Mouse (Mus musculus) hindbrain, embryonic 10.5 days (tissue): ENCODE measurements around the gene Rcor2. TPM values are rescaled to one million over a fixed set of nuclear protein-coding genes. Genes with fewer than 3 reads are reported as not detected.

Experiments
- DNase-seq: peaks from one replicate; pipeline ENCODE4 v3.0.0-alpha.2; 2017; ENCODE audit warnings: low spot score
- H3K27ac ChIP-seq: fragments of 300-500 bp; sonication (generic); 2 replicates; pipeline ENCODE4 v1.5.1; 2016; ENCODE audit warnings: mild to moderate bottlenecking, moderate library complexity
- H3K27me3 ChIP-seq: fragments of 300-500 bp; sonication (generic); 2 replicates; pipeline ENCODE4 v1.6.1; 2016; ENCODE audit warnings: mild to moderate bottlenecking; ENCODE audit not compliant: poor library complexity, insufficient read depth, severe bottlenecking
- H3K36me3 ChIP-seq: fragments of 300-500 bp; sonication (generic); 2 replicates; pipeline ENCODE4 v1.6.1; 2016; ENCODE audit warnings: mild to moderate bottlenecking, moderate library complexity
- H3K4me1 ChIP-seq: fragments of 300-500 bp; sonication (generic); replicated peaks from 2 replicates; pipeline ENCODE4 v1.6.1; 2016; ENCODE audit warnings: mild to moderate bottlenecking
- H3K4me3 ChIP-seq: fragments of 300-500 bp; sonication (generic); 2 replicates; pipeline ENCODE4 v1.5.1; 2016; ENCODE audit warnings: mild to moderate bottlenecking, moderate library complexity
- H3K9me3 ChIP-seq: fragments of 300-500 bp; sonication (generic); 2 replicates; pipeline ENCODE4 v1.6.1; 2016; ENCODE audit warnings: mild to moderate bottlenecking, moderate library complexity
- WGBS: fragments of 180-500 bp; shearing (Covaris S2); methylation state at CpG from one replicate; pipeline ENCODE4 v1.1.7; 2016; 5-methylcytosine and 5-hydroxymethylcytosine counted together
- polyA plus RNA-seq: library from polyadenylated mRNA; unstranded; fragments of >200 nt; fragmentation: Nextera tagmentation; extraction: Ambion mirVana; gene quantifications from 2 replicates; pipeline ENCODE4 v1.2.1, GENCODE M21; 2016

The Rcor2 gene
- polyA plus RNA-seq, 1 experiment from 2014 or later = 79.1 TPM

- peaks cover 17% of the 10 kb centered on the region; the same call in 1 of the 2 replicates for H3K27me3 ChIP-seq
- 5% methylated on average over 13 of the region's 13 CpGs for WGBS
- H3K27ac ChIP-seq = peak overlapping the region; percentile 95
- peak overlapping the region; percentile 86 for H3K4me3 ChIP-seq
- no peaks in the 10 kb centered on the region for H3K9me3 ChIP-seq
- no peak for DNase-seq
- H3K36me3 ChIP-seq = peaks cover 32% of the 10 kb centered on the region
- H3K4me1 ChIP-seq = peaks cover 28% of the 10 kb centered on the region
Measured at GRCm38 (mm10) chr19:7240291-7240690, 26.8 kb upstream of the Rcor2 start.

GRCm38 (mm10) chr19:7240782-7241690, 26.1 kb upstream of the Rcor2 start, which contains the start of gene Naa40:
Gene Naa40 (minus strand): TSS chr19:7241183.
- Histone ChIP-seq H3K4me1 (peaks cover 28% of the 10 kb centered on the region), H3K27ac (peak within 1 kb of the TSS; percentile 95), H3K27me3 (peaks cover 17% of the 10 kb centered on the region; the same call in 1 of the 2 replicates), H3K9me3 (no peaks in the 10 kb centered on the region), H3K36me3 (peaks cover 29% of the 10 kb centered on the region), H3K4me3 (peak within 1 kb of the TSS; percentile 86)
- peak; percentile 93 for DNase-seq
- under 1% methylated on average over 80 of the region's 80 CpGs for WGBS

- no peak for DNase-seq
- 89% methylated on average over 3 of the region's 3 CpGs for WGBS
- peaks cover 17% of the 10 kb centered on the region; the same call in 1 of the 2 replicates for H3K27me3 ChIP-seq
Measured at GRCm38 (mm10) chr19:7246021-7246420, 21.1 kb upstream of the Rcor2 start.

GRCm38 (mm10) chr19:7257881-7258280, 9.2 kb upstream of the Rcor2 start:
- no peaks in the 10 kb centered on the region for H3K36me3 ChIP-seq
- H3K27ac ChIP-seq = no peak overlapping the region
- peaks cover 5% of the 10 kb centered on the region; the same call in 1 of the 2 replicates for H3K9me3 ChIP-seq
- no peaks in the 10 kb centered on the region; the same call in 1 of the 2 replicates for H3K4me1 ChIP-seq
- no peak overlapping the region for H3K4me3 ChIP-seq
- no peaks in the 10 kb centered on the region for H3K27me3 ChIP-seq
- no peak for DNase-seq
- WGBS = 93% methylated on average over 5 of the region's 5 CpGs

More at GRCm38 (mm10) chr19:7246021-7246420, 21.1 kb upstream of the Rcor2 start:
- Histone ChIP-seq H3K9me3 (no peaks in the 10 kb centered on the region), H3K27ac (no peak overlapping the region), H3K4me3 (no peak overlapping the region), H3K36me3 (no peaks in the 10 kb centered on the region), H3K4me1 (peaks cover 9% of the 10 kb centered on the region)

GRCm38 (mm10) chr19:7261476-7261875, 5.6 kb upstream of the Rcor2 start:
- WGBS = 86% methylated on average over 1 of the region's 1 CpGs
- H3K36me3 ChIP-seq = no peaks in the 10 kb centered on the region

GRCm38 (mm10) chr19:7261964-7262363, 5.2 kb upstream of the Rcor2 start:
- no peak overlapping the region for H3K4me3 ChIP-seq
- DNase-seq = no peak
- no peaks in the 10 kb centered on the region for H3K27me3 ChIP-seq
- H3K9me3 ChIP-seq = peaks cover 5% of the 10 kb centered on the region; the same call in 1 of the 2 replicates
- no peak overlapping the region for H3K27ac ChIP-seq
- no peaks in the 10 kb centered on the region for H3K36me3 ChIP-seq
- H3K4me1 ChIP-seq = peaks cover 35% of the 10 kb centered on the region
- WGBS = 92% methylated on average over 3 of the region's 3 CpGs

More at GRCm38 (mm10) chr19:7261476-7261875, 5.6 kb upstream of the Rcor2 start:
- H3K9me3 ChIP-seq = peaks cover 5% of the 10 kb centered on the region; the same call in 1 of the 2 replicates
- peaks cover 30% of the 10 kb centered on the region for H3K4me1 ChIP-seq
- no peak for DNase-seq
- no peaks in the 10 kb centered on the region for H3K27me3 ChIP-seq
- H3K4me3 ChIP-seq = no peak overlapping the region
- H3K27ac ChIP-seq = no peak overlapping the region

- Histone ChIP-seq H3K4me1 (peaks cover 41% of the 10 kb centered on the region), H3K27ac (no peak overlapping the region; the same call in 1 of the 2 replicates), H3K9me3 (peaks cover 5% of the 10 kb centered on the region; the same call in 1 of the 2 replicates), H3K27me3 (no peaks in the 10 kb centered on the region), H3K36me3 (no peaks in the 10 kb centered on the region), H3K4me3 (no peak overlapping the region)
- DNase-seq = no peak
- WGBS = 94% methylated on average over 1 of the region's 1 CpGs
Measured at GRCm38 (mm10) chr19:7262592-7262991, 4.5 kb upstream of the Rcor2 start.

- H3K4me1 ChIP-seq = peaks cover 53% of the 10 kb centered on the region
Measured at GRCm38 (mm10) chr19:7264088-7264765, 2.9 kb upstream of the Rcor2 start.

GRCm38 (mm10) chr19:7264766-7265331, 2.3 kb upstream of the Rcor2 start:
- DNase-seq = peak; percentile 66
- WGBS = 6% methylated on average over 6 of the region's 6 CpGs
- Histone ChIP-seq H3K4me1 (peaks cover 59% of the 10 kb centered on the region), H3K27ac (peak overlapping the region; percentile 99), H3K27me3 (no peaks in the 10 kb centered on the region), H3K36me3 (peaks cover 7% of the 10 kb centered on the region), H3K4me3 (peak overlapping the region; percentile 74), H3K9me3 (peaks cover 5% of the 10 kb centered on the region; the same call in 1 of the 2 replicates)

More at GRCm38 (mm10) chr19:7264088-7264765, 2.9 kb upstream of the Rcor2 start:
- WGBS = 21% methylated on average over 9 of the region's 9 CpGs
- peak; percentile 79 for DNase-seq
- Histone ChIP-seq H3K27ac (peak overlapping the region; percentile 99), H3K27me3 (no peaks in the 10 kb centered on the region), H3K36me3 (0 out of 2 replicates have a peak, but pooled peaks cover 3% of the 10 kb centered on the region), H3K9me3 (peaks cover 5% of the 10 kb centered on the region; the same call in 1 of the 2 replicates), H3K4me3 (peak overlapping the region; percentile 74)

GRCm38 (mm10) chr19:7265478-7266191, 1.5 kb upstream of the Rcor2 start:
- no peaks in the 10 kb centered on the region for H3K27me3 ChIP-seq
- peak overlapping the region; percentile 74 for H3K4me3 ChIP-seq
- 9% methylated on average over 14 of the region's 14 CpGs for WGBS
- H3K4me1 ChIP-seq = peaks cover 67% of the 10 kb centered on the region
- H3K27ac ChIP-seq = peak overlapping the region; percentile 99
- peak; percentile 90 for DNase-seq
- peaks cover 5% of the 10 kb centered on the region; the same call in 1 of the 2 replicates for H3K9me3 ChIP-seq
- peaks cover 15% of the 10 kb centered on the region for H3K36me3 ChIP-seq

GRCm38 (mm10) chr19:7266421-7266831, 699 bp upstream of the Rcor2 start:
- WGBS = 27% methylated on average over 4 of the region's 4 CpGs
- peaks cover 75% of the 10 kb centered on the region for H3K4me1 ChIP-seq

More at GRCm38 (mm10) chr19:7266421-7266831, 699 bp upstream of the Rcor2 start:
- H3K9me3 ChIP-seq = peaks cover 5% of the 10 kb centered on the region; the same call in 1 of the 2 replicates
- H3K27me3 ChIP-seq = no peaks in the 10 kb centered on the region
- peak overlapping the region; percentile 99 for H3K27ac ChIP-seq
- DNase-seq = peak; percentile 63
- peaks cover 23% of the 10 kb centered on the region for H3K36me3 ChIP-seq
- peak overlapping the region; percentile 74 for H3K4me3 ChIP-seq
